Mouse (Mus musculus) heart, embryonic 10.5 days (tissue): Measurements from ENCODE around the gene Tmem33. TPM values are rescaled to one million over a fixed set of nuclear protein-coding genes. Genes with fewer than 3 reads are reported as not detected.

Experiments used
- DNase-seq: peaks from one replicate; pipeline ENCODE4 v3.0.0-alpha.2; 2017; ENCODE audit warnings: low spot score
- H3K27ac ChIP-seq: fragments of 300-500 bp; sonication (generic); 2 replicates; pipeline ENCODE4 v1.5.1; 2016; ENCODE audit warnings: mild to moderate bottlenecking
- H3K27me3 ChIP-seq: fragments of 300-500 bp; sonication (generic); 2 replicates; pipeline ENCODE4 v1.6.1; 2016; ENCODE audit warnings: mild to moderate bottlenecking; ENCODE audit not compliant: poor library complexity, insufficient read depth, severe bottlenecking
- H3K36me3 ChIP-seq: fragments of 300-500 bp; sonication (generic); 2 replicates; pipeline ENCODE4 v1.6.1; 2016; ENCODE audit warnings: mild to moderate bottlenecking, moderate library complexity
- H3K4me1 ChIP-seq: fragments of 300-500 bp; sonication (generic); 2 replicates; pipeline ENCODE4 v1.6.1; 2016; ENCODE audit warnings: mild to moderate bottlenecking
- H3K4me3 ChIP-seq: fragments of 300-500 bp; sonication (generic); 2 replicates; pipeline ENCODE4 v1.5.1; 2016; ENCODE audit warnings: mild to moderate bottlenecking, moderate library complexity
- H3K9me3 ChIP-seq: fragments of 300-500 bp; sonication (generic); 2 replicates; pipeline ENCODE4 v1.6.1; 2016; ENCODE audit warnings: mild to moderate bottlenecking, moderate library complexity
- WGBS: fragments of 180-500 bp; shearing (Covaris S2); methylation state at CpG from one replicate; pipeline ENCODE4 v1.1.7; 2016; 5-methylcytosine and 5-hydroxymethylcytosine counted together
- polyA plus RNA-seq: library from polyadenylated mRNA; unstranded; fragments of >200 nt; fragmentation: Nextera tagmentation; extraction: Ambion mirVana; gene quantifications from 2 replicates; pipeline ENCODE4 v1.2.1, GENCODE M21; 2016

Gene Tmem33
- polyA plus RNA-seq, 1 experiment from 2014 or later = 84.4 TPM

GRCm38 (mm10) chr5:67307659-67308222 is 47.4 kb downstream of the Tmem33 start:
- Histone ChIP-seq H3K4me1 (peaks cover 8% of the 10 kb centered on the region; the same call in 1 of the 2 replicates), H3K27me3 (no peaks in the 10 kb centered on the region), H3K9me3 (no peaks in the 10 kb centered on the region), H3K4me3 (peak overlapping the region; percentile 99), H3K36me3 (peaks cover 13% of the 10 kb centered on the region; the same call in 1 of the 2 replicates), H3K27ac (peak overlapping the region; percentile 95)
- 25% methylated on average over 13 of the region's 13 CpGs for WGBS
- DNase-seq = no peak

- H3K4me3 ChIP-seq = no peak overlapping the region
- H3K4me1 ChIP-seq = peaks cover 8% of the 10 kb centered on the region; the same call in 1 of the 2 replicates
- no peaks in the 10 kb centered on the region for H3K9me3 ChIP-seq
- H3K36me3 ChIP-seq = peaks cover 26% of the 10 kb centered on the region
- H3K27me3 ChIP-seq = no peaks in the 10 kb centered on the region
- no peak for DNase-seq
- WGBS = 79% methylated on average over 3 of the region's 3 CpGs
- H3K27ac ChIP-seq = no peak overlapping the region
Measured at GRCm38 (mm10) chr5:67311811-67312521, 51.6 kb downstream of the Tmem33 start.

- DNase-seq = no peak
- H3K27ac ChIP-seq = no peak overlapping the region
- peaks cover 32% of the 10 kb centered on the region for H3K36me3 ChIP-seq
- H3K4me1 ChIP-seq = peaks cover 8% of the 10 kb centered on the region; the same call in 1 of the 2 replicates
- H3K4me3 ChIP-seq = no peak overlapping the region
- WGBS = 88% methylated on average over 3 of the region's 3 CpGs
- H3K9me3 ChIP-seq = no peaks in the 10 kb centered on the region
- no peaks in the 10 kb centered on the region for H3K27me3 ChIP-seq
Measured at GRCm38 (mm10) chr5:67312522-67312851, 52.1 kb downstream of the Tmem33 start.

GRCm38 (mm10) chr5:67321656-67322268 is 61.4 kb downstream of the Tmem33 start:
- 88% methylated on average over 17 of the region's 17 CpGs for WGBS
- no peaks in the 10 kb centered on the region for H3K9me3 ChIP-seq
- H3K27ac ChIP-seq = no peak overlapping the region
- no peak for DNase-seq
- H3K4me3 ChIP-seq = no peak overlapping the region
- H3K4me1 ChIP-seq = no peaks in the 10 kb centered on the region
- peaks cover 37% of the 10 kb centered on the region for H3K36me3 ChIP-seq
- H3K27me3 ChIP-seq = no peaks in the 10 kb centered on the region

- Histone ChIP-seq H3K9me3 (no peaks in the 10 kb centered on the region), H3K27me3 (no peaks in the 10 kb centered on the region), H3K36me3 (peaks cover 31% of the 10 kb centered on the region), H3K27ac (no peak overlapping the region), H3K4me3 (no peak overlapping the region), H3K4me1 (no peaks in the 10 kb centered on the region)
- WGBS = 68% methylated on average over 1 of the region's 1 CpGs
- DNase-seq = no peak
Measured at GRCm38 (mm10) chr5:67324032-67324431, 63.7 kb downstream of the Tmem33 start.

GRCm38 (mm10) chr5:67340811-67341210 is 80.4 kb downstream of the Tmem33 start:
- no peaks in the 10 kb centered on the region for H3K27me3 ChIP-seq
- H3K4me1 ChIP-seq = no peaks in the 10 kb centered on the region
- DNase-seq = no peak
- H3K9me3 ChIP-seq = no peaks in the 10 kb centered on the region
- H3K36me3 ChIP-seq = peaks cover 70% of the 10 kb centered on the region
- no peak overlapping the region for H3K27ac ChIP-seq
- WGBS = 92% methylated on average over 6 of the region's 6 CpGs
- no peak overlapping the region for H3K4me3 ChIP-seq

Other genes with a start within 250 kb of the Tmem33 start
- 0.07 and 0.89 TPM in 2 replicates for gene Phox2b, start 161.3 kb upstream of the Tmem33 start, polyA plus RNA-seq
- 119 and 122 TPM in 2 replicates for gene Slc30a9, start 46.4 kb downstream of the Tmem33 start, polyA plus RNA-seq
- gene Bend4, start 167.7 kb downstream of the Tmem33 start, polyA plus RNA-seq = 23.5 and 24.0 TPM in 2 replicates